Mouse (Mus musculus): ENCODE results near the gene Cln3. TPM values are rescaled to one million over a fixed set of nuclear protein-coding genes. Genes with fewer than 3 reads are reported as not detected.

Gene Cln3
- polyA plus RNA-seq (2017; shearing (Covaris generic)): 105 TPM

DNA sequence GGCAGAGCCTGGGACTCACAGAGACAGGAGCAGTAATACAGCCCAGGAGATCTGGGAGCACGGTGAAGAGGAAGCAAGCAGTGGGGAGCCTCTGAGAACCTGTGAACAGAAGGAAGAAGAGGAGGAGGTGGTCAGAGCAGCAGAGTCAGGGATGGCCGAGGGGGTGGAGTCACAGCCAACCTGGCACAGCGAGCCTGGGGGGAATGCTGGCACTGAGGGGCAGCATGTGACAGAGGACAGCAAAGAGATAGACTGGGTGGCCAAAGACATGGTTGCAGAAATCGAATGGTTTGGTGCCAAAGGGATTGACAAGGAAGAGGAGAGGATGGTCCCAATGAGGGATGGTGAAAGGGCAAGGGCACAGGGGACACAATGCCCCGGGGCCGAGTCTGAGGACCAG is at the start of gene Cln3:
Gene Cln3 (minus strand): TSS at position 101 of the 400 bp plus-strand sequence.

GRCm38 (mm10) chr7:126630824-126631518 is 45.4 kb upstream of the Cln3 start, which contains the start of gene Nupr1:
TSS of gene Nupr1 (minus strand) at chr7:126630861.

DNA sequence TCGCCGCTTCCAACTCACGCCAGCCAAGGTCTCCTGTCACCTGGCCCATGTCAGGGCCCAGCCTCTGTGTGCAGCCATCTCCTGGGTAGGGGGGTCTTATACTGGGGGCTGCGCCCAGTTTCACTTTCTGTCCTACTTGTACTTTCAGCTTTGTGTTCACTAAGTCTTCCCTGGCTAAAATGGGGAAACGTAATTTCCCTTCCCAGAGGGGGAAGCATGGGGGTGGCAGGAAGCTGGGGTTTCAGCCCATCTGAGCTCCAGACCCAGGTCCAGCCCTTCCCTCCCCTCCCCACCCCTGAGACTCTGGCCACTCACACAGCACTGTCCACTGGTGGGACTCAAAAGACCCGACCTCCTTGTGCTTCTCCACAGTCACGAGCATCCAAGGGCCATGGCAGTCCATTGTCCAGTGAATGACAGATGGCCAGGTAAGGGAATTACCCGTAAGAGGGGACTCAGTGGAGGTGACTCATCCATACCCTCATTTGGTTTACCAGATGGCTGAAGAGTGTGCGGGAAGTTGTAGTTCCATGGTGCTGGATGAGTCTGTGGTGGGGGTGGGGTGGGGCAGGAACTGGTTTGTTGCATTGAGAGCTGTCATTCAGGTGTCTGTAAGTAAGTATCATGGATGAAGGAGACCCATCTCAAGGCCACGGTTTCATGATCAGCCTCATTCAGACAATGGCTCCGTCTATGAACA is 9.4 kb upstream of the Cln3 start, which contains the start of gene Il27:
Gene Il27 (minus strand): TSS at position 80 of the 700 bp plus-strand sequence.

GRCm38 (mm10) chr7:126584506-126584977 is 1.1 kb downstream of the Cln3 start, which contains the start of gene Apobr:
TSS of gene Apobr (plus strand) at chr7:126584942.

DNA sequence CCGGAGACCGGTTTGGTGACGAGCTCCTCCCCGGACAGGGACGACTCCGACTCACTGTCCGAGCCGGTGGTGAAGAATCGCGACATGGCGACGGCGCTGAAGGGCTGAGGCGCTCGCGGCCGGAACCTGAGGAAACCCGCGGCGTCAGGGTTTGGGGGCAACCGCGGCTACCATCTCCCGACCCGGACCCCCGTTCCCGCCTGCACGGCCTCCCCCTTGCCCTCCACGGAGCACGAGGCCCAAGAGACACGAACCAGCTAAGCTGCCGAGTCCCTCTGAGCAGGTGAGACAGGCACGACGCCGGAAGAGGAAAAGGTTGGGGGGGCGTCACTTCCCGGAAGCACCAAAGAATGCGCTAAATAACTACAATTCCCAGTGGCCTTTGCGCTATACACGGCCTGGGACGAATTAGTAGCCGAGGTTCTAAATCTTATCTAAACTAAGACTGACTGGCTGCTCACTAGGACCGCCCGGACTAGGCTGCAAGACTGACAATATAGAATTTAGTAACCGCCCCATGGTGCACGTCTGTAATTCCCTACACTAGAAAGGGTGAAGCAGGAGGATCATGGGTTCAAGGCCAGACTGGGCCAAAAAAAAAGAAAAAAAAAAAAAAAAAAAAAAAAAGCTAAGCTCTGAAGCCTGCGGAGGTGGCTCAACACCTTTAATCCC is 19.4 kb downstream of the Cln3 start, which contains the start of gene Eif3c:
Gene Eif3c (minus strand): TSS at position 318 of the 672 bp plus-strand sequence.

Other genes with a start within 250 kb of the Cln3 start
- gene Lat, start 216.2 kb downstream of the Cln3 start, polyA plus RNA-seq (2017; shearing (Covaris generic)): 662 TPM
- 41.4 TPM for gene Spns1, start 208.4 kb downstream of the Cln3 start, polyA plus RNA-seq (2017; shearing (Covaris generic))
- gene Nfatc2ip, start 189.1 kb downstream of the Cln3 start, polyA plus RNA-seq (2017; shearing (Covaris generic)): 3.8 TPM
- gene Cd19, start 170.9 kb downstream of the Cln3 start, polyA plus RNA-seq (2017; shearing (Covaris generic)): 0.12 TPM
- gene Rabep2, start 157.1 kb downstream of the Cln3 start, polyA plus RNA-seq (2017; shearing (Covaris generic)): 48.7 TPM
- not detected for gene Atp2a1, start 122.7 kb downstream of the Cln3 start, polyA plus RNA-seq (2017; shearing (Covaris generic))
- 49.8 TPM for gene Sh2b1, start 110.4 kb downstream of the Cln3 start, polyA plus RNA-seq (2017; shearing (Covaris generic))
- gene Tufm, start 98.5 kb downstream of the Cln3 start, polyA plus RNA-seq (2017; shearing (Covaris generic)): 98.5 TPM
- gene Atxn2l, start 82.4 kb downstream of the Cln3 start, polyA plus RNA-seq (2017; shearing (Covaris generic)): 106 TPM
- gene Eif3c, start 19.4 kb downstream of the Cln3 start, polyA plus RNA-seq (2017; shearing (Covaris generic)): 159 TPM
- 7.1 TPM for gene Apobr, start 875 bp downstream of the Cln3 start, polyA plus RNA-seq (2017; shearing (Covaris generic))
- gene Il27, start 9.1 kb upstream of the Cln3 start, polyA plus RNA-seq (2017; shearing (Covaris generic)): not detected
- gene Nupr1, start 45.0 kb upstream of the Cln3 start, polyA plus RNA-seq (2017; shearing (Covaris generic)): 1.8 TPM
- gene Sgf29, start 63.5 kb upstream of the Cln3 start, polyA plus RNA-seq (2017; shearing (Covaris generic)): 79.6 TPM
- 0.29 TPM for gene Sult1a1, start 90.6 kb upstream of the Cln3 start, polyA plus RNA-seq (2017; shearing (Covaris generic))
- gene Bola2, start 109.6 kb upstream of the Cln3 start, polyA plus RNA-seq (2017; shearing (Covaris generic)): 102 TPM
- 2.0 TPM for gene Slx1b, start 110.0 kb upstream of the Cln3 start, polyA plus RNA-seq (2017; shearing (Covaris generic))
- 1,760 TPM for gene Coro1a, start 122.0 kb upstream of the Cln3 start, polyA plus RNA-seq (2017; shearing (Covaris generic))
- 18.7 TPM for gene Mapk3, start 173.8 kb upstream of the Cln3 start, polyA plus RNA-seq (2017; shearing (Covaris generic))
- 2.5 TPM for gene Gdpd3, start 180.5 kb upstream of the Cln3 start, polyA plus RNA-seq (2017; shearing (Covaris generic))
- gene Ypel3, start 191.1 kb upstream of the Cln3 start, polyA plus RNA-seq (2017; shearing (Covaris generic)): 341 TPM
- gene Tbx6, start 195.7 kb upstream of the Cln3 start, polyA plus RNA-seq (2017; shearing (Covaris generic)): 2.8 TPM
- gene Ppp4c, start 206.7 kb upstream of the Cln3 start, polyA plus RNA-seq (2017; shearing (Covaris generic)): 405 TPM
- not detected for gene Fam57b, start 211.9 kb upstream of the Cln3 start, polyA plus RNA-seq (2017; shearing (Covaris generic))
- not detected for gene 4930451I11Rik, start 245.8 kb upstream of the Cln3 start, polyA plus RNA-seq (2017; shearing (Covaris generic))